Mouse (Mus musculus) lung, postnatal 0 days (tissue): ENCODE results near the gene Camk1d.

Experiments
- CTCF ChIP-seq: IDR thresholded peaks from 2 replicates; pipeline ENCODE4 v1.5.1; 2016; ENCODE audit warnings: antibody characterized with exemption, mild to moderate bottlenecking
- EP300 ChIP-seq: IDR thresholded peaks from 2 replicates; pipeline ENCODE4 v1.6.1; 2016; ENCODE audit warnings: antibody characterized with exemption, mild to moderate bottlenecking, control low read depth

- TF ChIP-seq CTCF (no peak), EP300 (no peak)
These were observed 44.2 kb downstream of the Camk1d start for GRCm38 (mm10) chr2:5670146-5670545.
